Mouse (Mus musculus): Measurements from ENCODE around the gene Babam2. TPM values are rescaled to one million over a fixed set of nuclear protein-coding genes. Genes with fewer than 3 reads are reported as not detected.

Babam2 gene
- polyA plus RNA-seq, 1 experiment from 2014 or later = 90.2 TPM

- no peak for ATAC-seq (replicated peaks; ENCODE audit: low FRiP score, low read depth)
- H3K9me3 ChIP-seq (replicated peaks; ENCODE audit: low read length) = no peaks in the 10 kb centered on the region
- H3K9ac ChIP-seq (ENCODE audit: low read depth, low read length) = no peak overlapping the region
- no peaks in the 10 kb centered on the region for H3K27me3 ChIP-seq (ENCODE audit: insufficient read depth, low read length)
- no peak overlapping the region for H3K27ac ChIP-seq
- TF ChIP-seq CTCF (IDR thresholded peaks at IDR 0.05; ENCODE audit: low read depth) = no peak
- no peaks in the 10 kb centered on the region for H3K36me3 ChIP-seq (ENCODE audit: insufficient read depth, low read length)
- no peak overlapping the region for H3K4me3 ChIP-seq (replicated peaks; ENCODE audit: low read depth, low read length)
- H3K4me1 ChIP-seq (replicated peaks; ENCODE audit: insufficient read depth, low read length) = no peaks in the 10 kb centered on the region
- no peak overlapping the region for H3K4me2 ChIP-seq (ENCODE audit: low read length)
- DNase-seq (ENCODE audit: low spot score) = no peak
- 74% methylated on average over 8 of the region's 8 CpGs for WGBS
These were observed 251.9 kb downstream of the Babam2 start for GRCm38 (mm10) chr5:31949389-31949788.

DNA sequence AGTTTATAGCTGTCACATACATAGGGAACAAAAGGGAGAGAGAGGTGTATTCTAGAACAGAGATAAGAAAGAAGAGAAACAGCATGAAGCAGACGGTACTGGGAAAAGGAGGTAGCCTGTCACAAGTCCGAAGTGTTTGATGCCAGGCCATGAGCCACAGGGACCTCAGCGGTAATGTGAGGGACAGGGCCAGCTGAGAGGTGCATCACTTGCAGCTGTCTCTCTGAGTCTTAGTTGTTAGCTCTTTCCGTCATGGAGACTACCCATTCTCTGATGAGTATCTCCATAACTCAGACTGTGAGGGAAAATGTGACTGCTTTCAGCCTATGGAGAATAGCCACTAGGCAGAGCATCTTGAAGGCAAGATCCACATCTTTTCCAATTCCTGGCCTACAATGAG, 253.0 kb downstream of the Babam2 start:
- ATAC-seq (replicated peaks; ENCODE audit: low FRiP score, low read depth) (no peak), DNase-seq (ENCODE audit: low spot score) (no peak)
- Histone ChIP-seq H3K4me2 (ENCODE audit: low read length) (no peak overlapping the region), H3K4me1 (replicated peaks; ENCODE audit: insufficient read depth, low read length) (no peaks in the 10 kb centered on the region), H3K36me3 (ENCODE audit: insufficient read depth, low read length) (no peaks in the 10 kb centered on the region), H3K9ac (ENCODE audit: low read depth, low read length) (no peak overlapping the region), H3K4me3 (replicated peaks; ENCODE audit: low read depth, low read length) (no peak overlapping the region), H3K27me3 (ENCODE audit: insufficient read depth, low read length) (no peaks in the 10 kb centered on the region), H3K27ac (no peak overlapping the region), H3K9me3 (replicated peaks; ENCODE audit: low read length) (no peaks in the 10 kb centered on the region)
- 94% methylated on average over 4 of the region's 4 CpGs for WGBS
- TF ChIP-seq CTCF (IDR thresholded peaks at IDR 0.05; ENCODE audit: low read depth) = no peak

GRCm38 (mm10) chr5:31955184-31955583, 257.7 kb downstream of the Babam2 start:
- H3K4me2 ChIP-seq (ENCODE audit: low read length) = no peak overlapping the region
- H3K9ac ChIP-seq (ENCODE audit: low read depth, low read length) = no peak overlapping the region
- DNase-seq (ENCODE audit: low spot score) (no peak), ATAC-seq (replicated peaks; ENCODE audit: low FRiP score, low read depth) (no peak)
- H3K36me3 ChIP-seq (ENCODE audit: insufficient read depth, low read length) = no peaks in the 10 kb centered on the region
- no peak overlapping the region for H3K4me3 ChIP-seq (replicated peaks; ENCODE audit: low read depth, low read length)
- WGBS = 83% methylated on average over 3 of the region's 3 CpGs
- no peak overlapping the region for H3K27ac ChIP-seq
- no peaks in the 10 kb centered on the region for H3K9me3 ChIP-seq (replicated peaks; ENCODE audit: low read length)
- TF ChIP-seq CTCF (IDR thresholded peaks at IDR 0.05; ENCODE audit: low read depth) = no peak
- no peaks in the 10 kb centered on the region for H3K27me3 ChIP-seq (ENCODE audit: insufficient read depth, low read length)
- H3K4me1 ChIP-seq (replicated peaks; ENCODE audit: insufficient read depth, low read length) = no peaks in the 10 kb centered on the region

GRCm38 (mm10) chr5:31956336-31956735, 258.9 kb downstream of the Babam2 start:
- Histone ChIP-seq H3K9me3 (replicated peaks; ENCODE audit: low read length) (no peaks in the 10 kb centered on the region), H3K9ac (ENCODE audit: low read depth, low read length) (no peak overlapping the region), H3K27ac (no peak overlapping the region), H3K4me1 (replicated peaks; ENCODE audit: insufficient read depth, low read length) (no peaks in the 10 kb centered on the region), H3K4me3 (replicated peaks; ENCODE audit: low read depth, low read length) (no peak overlapping the region), H3K27me3 (ENCODE audit: insufficient read depth, low read length) (no peaks in the 10 kb centered on the region), H3K4me2 (ENCODE audit: low read length) (no peak overlapping the region), H3K36me3 (ENCODE audit: insufficient read depth, low read length) (no peaks in the 10 kb centered on the region)
- TF ChIP-seq CTCF (IDR thresholded peaks at IDR 0.05; ENCODE audit: low read depth) = no peak
- ATAC-seq (replicated peaks; ENCODE audit: low FRiP score, low read depth) = no peak
- DNase-seq (ENCODE audit: low spot score) = no peak
- WGBS = 99% methylated on average over 3 of the region's 3 CpGs

DNA sequence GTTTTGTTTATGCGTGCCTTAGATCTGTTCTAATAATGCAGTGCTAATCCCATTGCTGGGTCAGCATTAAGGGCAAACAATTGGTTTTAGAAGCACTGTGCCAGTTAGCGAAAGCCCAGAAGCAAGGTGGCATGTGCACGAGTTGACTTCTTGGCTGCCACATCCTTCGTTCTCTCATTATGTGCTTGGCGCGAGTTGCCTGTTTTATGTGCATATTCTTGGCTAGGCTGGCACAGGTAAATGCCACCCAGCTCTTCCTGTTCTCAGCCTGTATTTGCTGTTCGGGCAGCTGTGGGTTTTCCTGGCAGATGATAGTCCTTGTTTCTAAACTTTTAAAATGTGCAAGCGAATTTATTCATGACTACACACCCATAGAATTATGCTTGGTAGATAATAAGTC, 262.4 kb downstream of the Babam2 start:
- 90% methylated on average over 8 of the region's 8 CpGs for WGBS
- TF ChIP-seq CTCF (IDR thresholded peaks at IDR 0.05; ENCODE audit: low read depth) = no peak
- Histone ChIP-seq H3K36me3 (ENCODE audit: insufficient read depth, low read length) (no peaks in the 10 kb centered on the region), H3K9ac (ENCODE audit: low read depth, low read length) (no peak overlapping the region), H3K9me3 (replicated peaks; ENCODE audit: low read length) (no peaks in the 10 kb centered on the region), H3K4me1 (replicated peaks; ENCODE audit: insufficient read depth, low read length) (no peaks in the 10 kb centered on the region), H3K27me3 (ENCODE audit: insufficient read depth, low read length) (no peaks in the 10 kb centered on the region), H3K4me2 (ENCODE audit: low read length) (no peak overlapping the region), H3K4me3 (replicated peaks; ENCODE audit: low read depth, low read length) (no peak overlapping the region), H3K27ac (no peak overlapping the region)
- no peak for ATAC-seq (replicated peaks; ENCODE audit: low FRiP score, low read depth)
- DNase-seq (ENCODE audit: low spot score) = no peak

DNA sequence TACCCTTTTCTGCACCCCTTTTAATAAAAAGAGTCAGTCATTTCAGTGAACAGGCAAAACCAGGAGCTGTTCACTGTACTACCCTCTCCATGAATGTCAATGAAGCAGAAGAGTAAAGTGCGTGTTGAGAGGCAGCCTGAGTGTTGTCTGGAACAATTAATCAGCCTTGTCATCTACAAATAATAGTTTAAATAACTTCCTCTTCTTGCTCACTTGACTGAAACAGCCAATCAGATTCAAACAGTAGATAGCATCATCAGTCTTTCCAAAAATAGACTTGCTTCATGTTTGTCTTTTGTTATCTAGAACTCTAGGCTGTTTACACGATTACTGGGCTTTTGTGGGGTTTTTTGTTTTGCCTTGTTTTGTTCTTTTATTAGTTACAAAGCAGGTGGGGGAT, 263.9 kb downstream of the Babam2 start:
- no peaks in the 10 kb centered on the region for H3K36me3 ChIP-seq (ENCODE audit: insufficient read depth, low read length)
- no peak overlapping the region for H3K4me2 ChIP-seq (ENCODE audit: low read length)
- H3K4me3 ChIP-seq (replicated peaks; ENCODE audit: low read depth, low read length) = no peak overlapping the region
- H3K4me1 ChIP-seq (replicated peaks; ENCODE audit: insufficient read depth, low read length) = no peaks in the 10 kb centered on the region
- H3K9ac ChIP-seq (ENCODE audit: low read depth, low read length) = no peak overlapping the region
- DNase-seq (ENCODE audit: low spot score) (no peak), ATAC-seq (replicated peaks; ENCODE audit: low FRiP score, low read depth) (no peak)
- no peak for TF ChIP-seq CTCF (IDR thresholded peaks at IDR 0.05; ENCODE audit: low read depth)
- no peaks in the 10 kb centered on the region for H3K27me3 ChIP-seq (ENCODE audit: insufficient read depth, low read length)
- H3K27ac ChIP-seq = no peak overlapping the region
- H3K9me3 ChIP-seq (replicated peaks; ENCODE audit: low read length) = no peaks in the 10 kb centered on the region
- 41% methylated on average over 2 of the region's 2 CpGs for WGBS

GRCm38 (mm10) chr5:31962346-31962745, 264.9 kb downstream of the Babam2 start:
- H3K4me2 ChIP-seq (ENCODE audit: low read length) = no peak overlapping the region
- H3K36me3 ChIP-seq (ENCODE audit: insufficient read depth, low read length) = no peaks in the 10 kb centered on the region
- H3K4me1 ChIP-seq (replicated peaks; ENCODE audit: insufficient read depth, low read length) = no peaks in the 10 kb centered on the region
- H3K4me3 ChIP-seq (replicated peaks; ENCODE audit: low read depth, low read length) = no peak overlapping the region
- H3K27ac ChIP-seq = no peak overlapping the region
- no peaks in the 10 kb centered on the region for H3K27me3 ChIP-seq (ENCODE audit: insufficient read depth, low read length)
- H3K9me3 ChIP-seq (replicated peaks; ENCODE audit: low read length) = no peaks in the 10 kb centered on the region
- no peak for TF ChIP-seq CTCF (IDR thresholded peaks at IDR 0.05; ENCODE audit: low read depth)
- 66% methylated on average over 3 of the region's 3 CpGs for WGBS
- no peak for DNase-seq (ENCODE audit: low spot score)
- H3K9ac ChIP-seq (ENCODE audit: low read depth, low read length) = no peak overlapping the region
- no peak for ATAC-seq (replicated peaks; ENCODE audit: low FRiP score, low read depth)
